Mouse (Mus musculus) lung, adult 2 months (tissue): Measurements from ENCODE around the gene Dst.

ENCODE experiments used
- CTCF ChIP-seq: fragments of 200-500 bp; IDR thresholded peaks from 2 replicates; pipeline ENCODE4 v1.5.1; 2011; ENCODE audit warnings: mild to moderate bottlenecking, low read length, control low read depth; ENCODE audit not compliant: insufficient read depth
- POLR2A ChIP-seq: fragments of 200-500 bp; IDR thresholded peaks from 2 replicates; pipeline ENCODE4 v1.6.1; 2011; ENCODE audit warnings: low read depth, mild to moderate bottlenecking, control low read depth, low read length, borderline replicate concordance; ENCODE audit errors: extremely low read depth

DNA sequence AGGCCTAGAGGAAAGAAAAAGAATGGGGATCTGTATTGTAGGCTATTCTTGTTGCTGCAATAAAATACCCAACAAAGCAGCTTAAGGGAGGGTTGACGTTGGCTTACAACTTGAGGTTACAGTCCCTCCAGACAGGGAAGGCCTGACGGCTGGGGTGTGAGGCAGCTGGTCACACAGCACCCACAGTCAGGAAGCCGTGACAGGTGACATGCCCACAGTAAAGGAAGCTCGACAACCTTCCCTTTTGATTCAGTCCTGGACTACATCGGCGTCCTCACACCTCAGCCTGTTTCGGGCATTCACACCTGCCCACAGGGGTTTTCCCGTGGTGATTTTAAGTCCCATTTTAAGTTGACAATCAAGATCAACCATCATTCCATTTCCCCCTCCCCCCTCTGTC lies 34.6 kb downstream of the Dst start:
- TF ChIP-seq POLR2A = no peak
- TF ChIP-seq CTCF = no peak
